Mouse (Mus musculus): ENCODE data around the gene Lhx8. TPM values are rescaled to one million over a fixed set of nuclear protein-coding genes. Genes with fewer than 3 reads are reported as not detected.

Gene Lhx8
- total and polyA plus RNA-seq, 3 experiments, result not detected

GRCm38 (mm10) chr3:154332213-154332530 lies 1.7 kb upstream of the Lhx8 start:
- no peak for DNase-seq (ENCODE audit: low read depth, low spot score)
- Histone ChIP-seq H3K4me3 (ENCODE audit: control insufficient read depth in 1 of 2, insufficient read depth in 1 of 2, low read depth in 2 of 2, low read length in 2 of 2) (no peak overlapping the region), H3K36me3 (ENCODE audit: control insufficient read depth in 1 of 2, insufficient read depth in 2 of 2, low read length in 2 of 2) (no peaks in the 10 kb centered on the region), H3K9me3 (replicated peaks; ENCODE audit: insufficient read depth, low read length) (no peaks in the 10 kb centered on the region), H3K27me3 (ENCODE audit: control insufficient read depth in 1 of 2, insufficient read depth in 2 of 2, low read length in 2 of 2) (no peaks in the 10 kb centered on the region), H3K4me1 (ENCODE audit: control insufficient read depth in 1 of 2, insufficient read depth in 2 of 2, low read length in 2 of 2) (no peaks in the 10 kb centered on the region), H3K27ac (ENCODE audit: control insufficient read depth, low read depth, low read length) (no peak overlapping the region), H3K9ac (ENCODE audit: control insufficient read depth, low read depth, low read length, poor library complexity, severe bottlenecking) (no peak overlapping the region), H3K79me2 (ENCODE audit: control insufficient read depth, insufficient read depth, low read length, poor library complexity) (no peaks in the 10 kb centered on the region)
- TF ChIP-seq POLR2AphosphoS5 (IDR thresholded peaks at IDR 0.05; ENCODE audit: borderline replicate concordance, low read depth, low read length), result no peak
- TF ChIP-seq ETS1 (IDR thresholded peaks at IDR 0.05; ENCODE audit: low read depth, low read length), result no peak
- no peak for TF ChIP-seq CTCF (IDR thresholded peaks at IDR 0.05 in 2 of 3, conservative IDR thresholded peaks at IDR 0.05 in 1 of 3; ENCODE audit: control insufficient read depth in 1 of 3, insufficient read depth in 1 of 3, low read depth in 2 of 3, low read length in 3 of 3, poor library complexity in 1 of 3, severe bottlenecking in 1 of 3)

GRCm38 (mm10) chr3:154331506-154332212 lies 1.2 kb upstream of the Lhx8 start:
- no peaks in the 10 kb centered on the region for H3K36me3 ChIP-seq (ENCODE audit: control insufficient read depth in 1 of 2, insufficient read depth in 2 of 2, low read length in 2 of 2)
- no peak overlapping the region for H3K27ac ChIP-seq (ENCODE audit: control insufficient read depth, low read depth, low read length)
- no peak overlapping the region for H3K4me3 ChIP-seq (ENCODE audit: control insufficient read depth in 1 of 2, insufficient read depth in 1 of 2, low read depth in 2 of 2, low read length in 2 of 2)
- no peak for DNase-seq (ENCODE audit: low read depth, low spot score)
- no peaks in the 10 kb centered on the region for H3K9me3 ChIP-seq (replicated peaks; ENCODE audit: insufficient read depth, low read length)
- H3K27me3 ChIP-seq (ENCODE audit: control insufficient read depth in 1 of 2, insufficient read depth in 2 of 2, low read length in 2 of 2), result no peaks in the 10 kb centered on the region
- no peaks in the 10 kb centered on the region for H3K4me1 ChIP-seq (ENCODE audit: control insufficient read depth in 1 of 2, insufficient read depth in 2 of 2, low read length in 2 of 2)
- no peaks in the 10 kb centered on the region for H3K79me2 ChIP-seq (ENCODE audit: control insufficient read depth, insufficient read depth, low read length, poor library complexity)
- TF ChIP-seq MYB (IDR thresholded peaks at IDR 0.05; ENCODE audit: low read depth, low read length) (no peak), TBP (IDR thresholded peaks at IDR 0.05; ENCODE audit: low read depth, low read length) (no peak), CTCF (IDR thresholded peaks at IDR 0.05 in 2 of 3, conservative IDR thresholded peaks at IDR 0.05 in 1 of 3; ENCODE audit: control insufficient read depth in 1 of 3, insufficient read depth in 1 of 3, low read depth in 2 of 3, low read length in 3 of 3, poor library complexity in 1 of 3, severe bottlenecking in 1 of 3) (no peak), POLR2AphosphoS5 (IDR thresholded peaks at IDR 0.05; ENCODE audit: borderline replicate concordance, low read depth, low read length) (no peak), RAD21 (IDR thresholded peaks at IDR 0.05; ENCODE audit: low read depth, low read length) (no peak), JUND (IDR thresholded peaks at IDR 0.05; ENCODE audit: low read depth, low read length) (no peak), KAT2A (conservative IDR thresholded peaks at IDR 0.05; ENCODE audit: low read depth, low read length) (no peak), MXI1 (IDR thresholded peaks at IDR 0.05; ENCODE audit: low read depth, low read length) (no peak), USF2 (IDR thresholded peaks at IDR 0.05; ENCODE audit: borderline replicate concordance in 1 of 2, insufficient read depth in 1 of 2, low read depth in 1 of 2, low read length in 2 of 2) (no peak), MAFK (IDR thresholded peaks at IDR 0.05; ENCODE audit: borderline replicate concordance, low read depth, low read length) (no peak), MYC (IDR thresholded peaks at IDR 0.05; ENCODE audit: low read depth, low read length) (no peak), NELFE (IDR thresholded peaks at IDR 0.05; ENCODE audit: low read depth, low read length) (no peak), CHD2 (IDR thresholded peaks at IDR 0.05; ENCODE audit: low read length) (no peak), NRF1 (IDR thresholded peaks at IDR 0.05; ENCODE audit: insufficient read depth, low read depth, low read length, poor library complexity, severe bottlenecking) (no peak), BHLHE40 (IDR thresholded peaks at IDR 0.05; ENCODE audit: borderline replicate concordance, low read depth, low read length) (no peak), USF1 (IDR thresholded peaks at IDR 0.05; ENCODE audit: low read depth, low read length) (no peak)
- no peak overlapping the region for H3K9ac ChIP-seq (ENCODE audit: control insufficient read depth, low read depth, low read length, poor library complexity, severe bottlenecking)
